Mouse (Mus musculus): ENCODE measurements around the gene Snap91. TPM values are rescaled to one million over a fixed set of nuclear protein-coding genes. Genes with fewer than 3 reads are reported as not detected.

The Snap91 gene
- polyA plus RNA-seq, 1 experiment from 2014 or later, result 23.5 TPM

GRCm38 (mm10) chr9:86799099-86799498 lies 81.4 kb downstream of the Snap91 start:
- Histone ChIP-seq H3K4me3 (ENCODE audit: low read depth, low read length) (no peak overlapping the region), H3K4me2 (no peak overlapping the region), H3K9ac (ENCODE audit: low read depth, low read length) (no peak overlapping the region), H3K27me3 (ENCODE audit: control insufficient read depth, insufficient read depth, low read length) (no peaks in the 10 kb centered on the region), H3K36me3 (ENCODE audit: control insufficient read depth, insufficient read depth, low read length) (no peaks in the 10 kb centered on the region), H3K4me1 (ENCODE audit: control insufficient read depth, insufficient read depth, low read length) (no peaks in the 10 kb centered on the region), H3K27ac (ENCODE audit: low read depth, low read length) (no peak overlapping the region), H3K9me3 (replicated peaks; ENCODE audit: control insufficient read depth, low read length) (no peaks in the 10 kb centered on the region)
- ATAC-seq (replicated peaks; ENCODE audit: insufficient number of reproducible peaks, low FRiP score, low TSS enrichment), result no peak
- 73% methylated on average over 7 of the region's 7 CpGs for WGBS (ENCODE audit: insufficient replicate concordance)

DNA sequence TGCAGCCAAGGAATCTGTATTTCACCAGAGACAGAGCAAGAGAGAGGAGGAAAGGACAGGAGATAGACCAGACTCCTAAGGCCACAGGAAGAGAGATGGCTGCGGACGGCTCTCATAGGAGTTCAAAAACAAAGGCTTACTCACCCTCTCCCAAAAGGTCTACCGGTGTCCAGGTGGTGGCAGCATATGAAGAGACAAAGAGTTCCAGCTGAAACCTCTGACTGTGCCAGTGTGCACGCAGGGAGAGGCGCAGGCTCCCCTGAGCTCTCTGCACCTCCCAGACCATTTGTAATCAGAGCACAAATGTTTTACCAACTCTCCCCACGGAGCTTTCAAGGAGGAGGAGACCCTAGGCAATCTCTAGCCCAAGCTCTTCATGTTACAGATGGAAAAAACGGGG lies 81.8 kb downstream of the Snap91 start:
- H3K36me3 ChIP-seq (ENCODE audit: control insufficient read depth, insufficient read depth, low read length), result no peaks in the 10 kb centered on the region
- H3K4me2 ChIP-seq, result no peak overlapping the region
- no peaks in the 10 kb centered on the region for H3K4me1 ChIP-seq (ENCODE audit: control insufficient read depth, insufficient read depth, low read length)
- ATAC-seq (replicated peaks; ENCODE audit: insufficient number of reproducible peaks, low FRiP score, low TSS enrichment), result no peak
- 39% methylated on average over 7 of the region's 7 CpGs for WGBS (ENCODE audit: insufficient replicate concordance)
- no peak overlapping the region for H3K4me3 ChIP-seq (ENCODE audit: low read depth, low read length)
- no peaks in the 10 kb centered on the region for H3K9me3 ChIP-seq (replicated peaks; ENCODE audit: control insufficient read depth, low read length)
- no peak overlapping the region for H3K27ac ChIP-seq (ENCODE audit: low read depth, low read length)
- H3K9ac ChIP-seq (ENCODE audit: low read depth, low read length), result no peak overlapping the region
- H3K27me3 ChIP-seq (ENCODE audit: control insufficient read depth, insufficient read depth, low read length), result no peaks in the 10 kb centered on the region

DNA sequence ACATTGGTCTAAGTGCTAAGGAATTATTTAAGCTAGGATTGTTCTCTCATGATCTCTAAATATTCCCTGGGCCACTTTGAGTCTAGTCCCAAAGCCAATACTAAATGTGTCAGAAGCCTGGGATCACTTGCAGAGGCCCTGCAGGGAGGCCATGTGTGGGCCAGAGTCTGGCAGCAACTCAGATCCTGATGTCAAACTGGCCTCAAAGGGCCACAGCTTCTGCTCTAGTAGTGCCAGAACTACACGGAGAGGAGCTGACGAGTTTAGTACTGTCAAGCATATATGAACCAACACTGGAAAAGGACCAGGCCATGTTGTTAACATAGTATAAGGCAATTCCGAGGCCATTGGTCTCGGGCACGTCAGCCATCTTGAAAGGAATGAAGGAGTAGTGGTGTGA lies 82.3 kb downstream of the Snap91 start:
- Histone ChIP-seq H3K36me3 (ENCODE audit: control insufficient read depth, insufficient read depth, low read length) (no peaks in the 10 kb centered on the region), H3K9ac (ENCODE audit: low read depth, low read length) (no peak overlapping the region), H3K27ac (ENCODE audit: low read depth, low read length) (no peak overlapping the region), H3K4me3 (ENCODE audit: low read depth, low read length) (no peak overlapping the region), H3K9me3 (replicated peaks; ENCODE audit: control insufficient read depth, low read length) (no peaks in the 10 kb centered on the region), H3K4me2 (no peak overlapping the region), H3K4me1 (ENCODE audit: control insufficient read depth, insufficient read depth, low read length) (no peaks in the 10 kb centered on the region), H3K27me3 (ENCODE audit: control insufficient read depth, insufficient read depth, low read length) (no peaks in the 10 kb centered on the region)
- no peak for ATAC-seq (replicated peaks; ENCODE audit: insufficient number of reproducible peaks, low FRiP score, low TSS enrichment)
- 82% methylated on average over 5 of the region's 5 CpGs for WGBS (ENCODE audit: insufficient replicate concordance)

DNA sequence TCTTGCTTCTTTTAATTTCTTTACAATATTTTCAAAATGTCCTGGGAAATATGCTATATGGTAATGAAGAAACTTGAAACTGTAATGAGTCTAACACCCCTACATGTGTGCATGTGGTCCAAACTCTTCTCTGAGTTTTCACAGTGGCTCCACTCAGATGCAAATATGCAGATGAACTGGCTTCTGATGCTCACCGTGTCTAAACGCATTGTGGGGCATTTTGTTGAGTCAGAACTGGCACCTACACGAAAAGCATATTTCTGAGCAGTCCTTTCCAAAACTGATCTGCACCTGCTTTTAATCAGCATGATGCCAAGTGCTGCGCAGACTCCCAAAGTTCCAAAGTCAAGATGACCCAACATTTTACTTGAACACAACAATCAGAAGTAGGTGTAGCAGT lies 82.9 kb downstream of the Snap91 start:
- Histone ChIP-seq H3K9ac (ENCODE audit: low read depth, low read length) (no peak overlapping the region), H3K27me3 (ENCODE audit: control insufficient read depth, insufficient read depth, low read length) (no peaks in the 10 kb centered on the region), H3K27ac (ENCODE audit: low read depth, low read length) (no peak overlapping the region), H3K36me3 (ENCODE audit: control insufficient read depth, insufficient read depth, low read length) (no peaks in the 10 kb centered on the region), H3K4me2 (no peak overlapping the region), H3K4me3 (ENCODE audit: low read depth, low read length) (no peak overlapping the region), H3K9me3 (replicated peaks; ENCODE audit: control insufficient read depth, low read length) (no peaks in the 10 kb centered on the region), H3K4me1 (ENCODE audit: control insufficient read depth, insufficient read depth, low read length) (no peaks in the 10 kb centered on the region)
- ATAC-seq (replicated peaks; ENCODE audit: insufficient number of reproducible peaks, low FRiP score, low TSS enrichment), result no peak
- WGBS (ENCODE audit: insufficient replicate concordance), result 86% methylated on average over 4 of the region's 4 CpGs

DNA sequence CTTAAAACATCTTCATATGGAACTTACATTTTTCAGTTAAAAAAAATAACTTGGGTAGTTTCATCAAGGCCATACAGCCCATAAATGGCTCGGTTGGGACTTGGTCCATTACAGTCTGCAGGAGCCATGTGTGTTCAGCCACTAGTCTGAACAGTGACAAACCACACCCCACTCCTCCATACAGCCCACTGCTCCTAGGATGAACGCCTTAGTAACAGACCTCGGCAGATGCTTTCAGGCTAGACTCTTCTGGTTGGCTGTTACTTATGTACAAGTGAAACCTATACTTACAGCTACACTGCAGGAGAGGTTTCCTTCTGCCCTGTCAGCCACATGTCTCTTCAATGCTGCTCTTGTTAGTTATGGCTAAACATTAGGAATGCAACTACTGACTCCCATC lies 85.2 kb downstream of the Snap91 start:
- no peak overlapping the region for H3K27ac ChIP-seq (ENCODE audit: low read depth, low read length)
- no peak overlapping the region for H3K9ac ChIP-seq (ENCODE audit: low read depth, low read length)
- no peaks in the 10 kb centered on the region for H3K4me1 ChIP-seq (ENCODE audit: control insufficient read depth, insufficient read depth, low read length)
- H3K27me3 ChIP-seq (ENCODE audit: control insufficient read depth, insufficient read depth, low read length), result no peaks in the 10 kb centered on the region
- H3K9me3 ChIP-seq (replicated peaks; ENCODE audit: control insufficient read depth, low read length), result no peaks in the 10 kb centered on the region
- no peak overlapping the region for H3K4me2 ChIP-seq
- 69% methylated on average over 3 of the region's 3 CpGs for WGBS (ENCODE audit: insufficient replicate concordance)
- H3K4me3 ChIP-seq (ENCODE audit: low read depth, low read length), result no peak overlapping the region
- no peaks in the 10 kb centered on the region for H3K36me3 ChIP-seq (ENCODE audit: control insufficient read depth, insufficient read depth, low read length)
- no peak for ATAC-seq (replicated peaks; ENCODE audit: insufficient number of reproducible peaks, low FRiP score, low TSS enrichment)

GRCm38 (mm10) chr9:86791927-86792326 lies 88.5 kb downstream of the Snap91 start:
- Histone ChIP-seq H3K27me3 (ENCODE audit: control insufficient read depth, insufficient read depth, low read length) (no peaks in the 10 kb centered on the region), H3K9ac (ENCODE audit: low read depth, low read length) (no peak overlapping the region), H3K4me3 (ENCODE audit: low read depth, low read length) (no peak overlapping the region), H3K36me3 (ENCODE audit: control insufficient read depth, insufficient read depth, low read length) (no peaks in the 10 kb centered on the region), H3K4me1 (ENCODE audit: control insufficient read depth, insufficient read depth, low read length) (no peaks in the 10 kb centered on the region), H3K9me3 (replicated peaks; ENCODE audit: control insufficient read depth, low read length) (no peaks in the 10 kb centered on the region), H3K4me2 (no peak overlapping the region), H3K27ac (ENCODE audit: low read depth, low read length) (no peak overlapping the region)
- WGBS (ENCODE audit: insufficient replicate concordance), result 63% methylated on average over 7 of the region's 7 CpGs
- no peak for ATAC-seq (replicated peaks; ENCODE audit: insufficient number of reproducible peaks, low FRiP score, low TSS enrichment)

DNA sequence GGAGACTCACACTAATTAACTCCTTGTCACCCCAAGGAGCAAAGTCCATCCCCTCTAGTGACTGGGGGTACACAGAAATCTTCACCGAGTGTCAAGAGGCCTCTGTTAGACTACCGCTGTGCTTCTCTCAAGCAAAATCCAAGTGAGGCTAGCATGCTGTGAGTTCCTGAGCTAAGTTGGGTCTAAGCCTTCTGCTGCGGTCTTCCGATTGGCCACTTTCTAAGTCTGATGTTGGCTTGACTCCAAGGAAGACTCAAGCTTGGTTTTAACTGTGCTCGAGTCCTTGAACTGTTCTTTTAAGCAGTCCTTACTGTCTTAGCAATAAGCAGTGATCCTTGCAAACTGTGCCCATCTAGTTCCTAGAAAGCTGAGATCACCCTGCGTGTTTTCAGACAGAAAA lies 91.3 kb downstream of the Snap91 start:
- no peak overlapping the region for H3K4me3 ChIP-seq (ENCODE audit: low read depth, low read length)
- no peaks in the 10 kb centered on the region for H3K27me3 ChIP-seq (ENCODE audit: control insufficient read depth, insufficient read depth, low read length)
- H3K27ac ChIP-seq (ENCODE audit: low read depth, low read length), result no peak overlapping the region
- no peaks in the 10 kb centered on the region for H3K9me3 ChIP-seq (replicated peaks; ENCODE audit: control insufficient read depth, low read length)
- no peak for ATAC-seq (replicated peaks; ENCODE audit: insufficient number of reproducible peaks, low FRiP score, low TSS enrichment)
- 78% methylated on average over 6 of the region's 6 CpGs for WGBS (ENCODE audit: insufficient replicate concordance)
- H3K9ac ChIP-seq (ENCODE audit: low read depth, low read length), result no peak overlapping the region
- no peak overlapping the region for H3K4me2 ChIP-seq
- no peaks in the 10 kb centered on the region for H3K36me3 ChIP-seq (ENCODE audit: control insufficient read depth, insufficient read depth, low read length)
- no peaks in the 10 kb centered on the region for H3K4me1 ChIP-seq (ENCODE audit: control insufficient read depth, insufficient read depth, low read length)

GRCm38 (mm10) chr9:86782836-86783235 lies 97.6 kb downstream of the Snap91 start:
- no peak overlapping the region for H3K9ac ChIP-seq (ENCODE audit: low read depth, low read length)
- no peaks in the 10 kb centered on the region for H3K4me1 ChIP-seq (ENCODE audit: control insufficient read depth, insufficient read depth, low read length)
- WGBS (ENCODE audit: insufficient replicate concordance), result 77% methylated on average over 2 of the region's 2 CpGs
- no peak overlapping the region for H3K27ac ChIP-seq (ENCODE audit: low read depth, low read length)
- H3K36me3 ChIP-seq (ENCODE audit: control insufficient read depth, insufficient read depth, low read length), result no peaks in the 10 kb centered on the region
- no peak overlapping the region for H3K4me2 ChIP-seq
- no peak for ATAC-seq (replicated peaks; ENCODE audit: insufficient number of reproducible peaks, low FRiP score, low TSS enrichment)
- H3K4me3 ChIP-seq (ENCODE audit: low read depth, low read length), result no peak overlapping the region
- no peaks in the 10 kb centered on the region for H3K27me3 ChIP-seq (ENCODE audit: control insufficient read depth, insufficient read depth, low read length)
- H3K9me3 ChIP-seq (replicated peaks; ENCODE audit: control insufficient read depth, low read length), result no peaks in the 10 kb centered on the region

DNA sequence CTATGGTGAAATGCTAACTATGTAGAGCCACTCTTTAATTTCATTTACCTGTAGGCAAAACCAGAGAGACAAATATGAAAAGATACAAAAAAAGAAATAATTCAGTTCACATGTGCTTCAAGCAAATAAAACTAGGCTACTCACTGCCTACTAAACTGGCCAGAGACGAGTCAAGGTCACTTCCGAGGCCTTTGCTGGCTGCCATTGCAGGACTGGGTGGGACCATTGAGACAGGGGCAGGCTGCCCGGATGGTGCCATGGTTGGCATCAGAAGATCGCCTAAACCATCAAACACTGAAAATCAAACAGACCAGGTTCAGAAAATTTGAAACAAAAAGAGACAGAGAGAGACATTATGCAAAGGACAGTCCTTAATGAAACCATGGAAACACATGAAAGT lies 99.0 kb downstream of the Snap91 start:
- no peak overlapping the region for H3K27ac ChIP-seq (ENCODE audit: low read depth, low read length)
- H3K36me3 ChIP-seq (ENCODE audit: control insufficient read depth, insufficient read depth, low read length), result no peaks in the 10 kb centered on the region
- H3K27me3 ChIP-seq (ENCODE audit: control insufficient read depth, insufficient read depth, low read length), result no peaks in the 10 kb centered on the region
- H3K4me3 ChIP-seq (ENCODE audit: low read depth, low read length), result no peak overlapping the region
- H3K9me3 ChIP-seq (replicated peaks; ENCODE audit: control insufficient read depth, low read length), result no peaks in the 10 kb centered on the region
- 78% methylated on average over 4 of the region's 4 CpGs for WGBS (ENCODE audit: insufficient replicate concordance)
- no peaks in the 10 kb centered on the region for H3K4me1 ChIP-seq (ENCODE audit: control insufficient read depth, insufficient read depth, low read length)
- ATAC-seq (replicated peaks; ENCODE audit: insufficient number of reproducible peaks, low FRiP score, low TSS enrichment), result no peak
- no peak overlapping the region for H3K9ac ChIP-seq (ENCODE audit: low read depth, low read length)
- H3K4me2 ChIP-seq, result no peak overlapping the region
